Mouse (Mus musculus): ENCODE data around the gene Syngap1.

DNA sequence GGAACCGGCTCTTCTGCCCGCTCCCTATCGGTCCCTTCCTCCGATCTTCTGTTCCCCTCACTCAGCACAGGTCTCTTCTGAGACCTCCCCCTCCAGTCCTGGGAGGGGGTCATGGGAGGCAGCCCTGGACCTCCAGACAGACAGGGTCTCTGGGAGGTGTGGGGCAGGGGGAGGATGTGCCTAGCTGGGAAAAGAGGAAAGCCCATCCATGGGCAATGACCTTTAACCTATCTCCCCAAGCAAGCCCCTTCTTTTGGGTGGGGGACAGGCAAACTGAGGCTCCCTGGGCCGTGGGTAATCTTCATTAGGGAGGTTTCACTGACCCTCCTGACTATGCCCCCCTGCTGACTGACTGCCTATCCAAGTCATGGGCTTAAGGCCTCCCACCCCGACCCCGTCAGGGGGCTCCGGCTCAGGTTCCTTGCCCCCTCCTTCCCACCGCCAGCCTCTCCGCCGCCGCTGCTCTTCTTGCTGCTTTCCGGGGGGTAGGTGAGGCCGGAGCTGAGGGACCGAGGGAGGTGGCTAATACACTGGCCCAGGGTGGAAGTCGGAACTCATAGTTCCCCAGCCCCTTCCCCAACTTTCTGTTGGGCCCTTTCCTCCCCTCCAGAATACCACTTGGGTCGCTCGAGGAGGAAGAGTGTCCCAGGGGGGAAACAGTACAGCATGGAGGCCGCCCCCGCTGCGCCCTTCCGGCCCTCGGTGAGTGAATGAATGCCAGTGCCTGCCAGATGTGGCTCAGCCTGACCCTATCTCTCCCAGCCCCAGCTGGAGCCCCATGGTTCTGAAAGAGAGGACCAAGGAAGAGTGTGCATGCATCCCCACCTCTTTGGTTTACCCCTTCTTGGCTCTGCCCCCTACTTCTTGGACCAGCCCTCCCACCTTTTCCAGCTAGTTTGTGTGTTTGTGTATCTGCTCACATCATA lies 11.2 kb downstream of the Syngap1 start:
- TF ChIP-seq POLR2A (IDR thresholded peaks at IDR 0.05; ENCODE audit: insufficient read length, low read depth): no peak
- no peak for TF ChIP-seq TCF3 (IDR thresholded peaks at IDR 0.05; ENCODE audit: insufficient read length, low read depth)
- no peak for TF ChIP-seq MYOD1 (IDR thresholded peaks at IDR 0.05; ENCODE audit: control insufficient read depth in 1 of 3, insufficient read length in 2 of 3, low read depth in 2 of 3)

Measured in myocyte (in vitro differentiated cells).